Comparison of ENCODE assay signal across 14 mouse cellular contexts in the genomic region with DNA sequence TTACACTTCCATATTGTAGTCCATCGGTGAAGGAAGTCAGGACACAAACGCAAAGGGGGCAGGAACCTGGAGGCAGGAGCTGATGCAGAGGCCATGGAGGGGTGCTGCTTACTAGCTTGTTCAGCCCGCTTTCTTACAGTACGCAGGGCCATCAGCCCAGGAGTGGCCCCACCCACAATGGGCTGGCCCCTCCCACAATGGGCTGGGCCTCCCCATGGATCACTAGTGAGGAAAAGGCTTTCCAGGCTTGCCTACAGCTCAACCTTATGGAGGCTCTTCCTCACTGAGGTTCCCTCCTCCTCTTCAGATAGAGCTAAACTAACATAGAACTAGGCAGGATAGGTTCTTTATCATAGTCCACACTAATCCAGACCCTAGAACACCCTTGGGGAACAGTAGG. TPM values are rescaled to one million over a fixed set of nuclear protein-coding genes. Genes with fewer than 3 reads are reported as not detected.
"Had no signal": no experiment of that assay in that cellular context is flagged by ENCODE, and none has a peak within 500 bp of the region (broad histone marks: within the 10 kb centered on the region; RNA-seq: fewer than 3 reads in every experiment).

No protein-coding gene starts in this region.

- ATAC-seq: lung, postnatal 0 days; midbrain, embryonic 13.5 days; midbrain, embryonic 16.5 days had no signal

- DNase-seq: kidney, adult 11 months; kidney, adult 9 months; kidney, postnatal 14 days; kidney, postnatal 4 days; lung, embryonic 14.5 days; retina, postnatal 1 day; right cerebral cortex, postnatal 25 days; spleen, adult 18-20 months; thymus, postnatal 36 days had no signal

RNA-seq across cellular contexts. Expression of a gene that starts 14.0 kb away (rescaled TPM):
- total RNA-seq: monocyte, adult 5-6 weeks; neutrophil, adult 5-6 weeks had no signal
